Mouse (Mus musculus): ENCODE results near the gene Fgf4. TPM values are rescaled to one million over a fixed set of nuclear protein-coding genes. Genes with fewer than 3 reads are reported as not detected.

The Fgf4 gene
- polyA plus RNA-seq, 1 experiment from 2014 or later = not detected

DNA sequence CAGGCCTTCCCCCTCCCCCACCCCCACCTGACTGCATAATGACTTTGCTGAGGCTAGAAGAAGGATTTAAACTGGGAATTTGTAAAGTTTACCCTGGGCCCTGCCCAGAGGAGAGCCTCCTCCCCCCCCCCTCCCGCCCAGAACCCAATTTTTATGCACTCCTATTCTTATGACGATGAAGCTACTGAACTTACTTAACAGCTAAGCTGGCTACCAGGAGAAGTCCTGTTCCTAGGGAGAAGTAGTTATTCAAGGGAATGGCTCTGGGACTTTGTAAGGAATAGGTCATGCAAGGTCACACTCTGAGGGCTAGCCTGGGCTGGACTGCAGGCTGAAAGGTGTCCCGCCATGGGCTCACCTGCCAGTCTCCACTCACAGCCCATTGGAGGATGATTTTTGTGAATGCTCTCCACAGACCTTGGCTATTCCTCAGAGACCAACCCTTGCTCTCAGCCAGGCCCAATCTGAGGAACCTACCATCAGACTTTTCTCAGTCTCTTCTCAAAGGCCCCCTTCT, 10.7 kb downstream of the Fgf4 start:
- no peaks in the 10 kb centered on the region for H3K4me1 ChIP-seq (ENCODE audit: insufficient read depth)
- H3K4me2 ChIP-seq = no peak overlapping the region
- no peak for DNase-seq
- no peak for ATAC-seq (ENCODE audit: insufficient read depth)
- no peak overlapping the region for H3K4me3 ChIP-seq (ENCODE audit: low read depth, low read length)
- no peak overlapping the region for H3K27ac ChIP-seq (ENCODE audit: low read depth)
- H3K9me3 ChIP-seq (ENCODE audit: low read depth, low read length) = no peaks in the 10 kb centered on the region
- no peak overlapping the region for H3K9ac ChIP-seq
- peaks cover 45% of the 10 kb centered on the region for H3K27me3 ChIP-seq (ENCODE audit: insufficient read depth, low read length)
- H3K36me3 ChIP-seq (ENCODE audit: insufficient read depth) = no peaks in the 10 kb centered on the region
- 76% methylated on average over 3 of the region's 3 CpGs for WGBS
- no peak for TF ChIP-seq CTCF (IDR thresholded peaks at IDR 0.05; ENCODE audit: low read depth)

- Histone ChIP-seq H3K27me3 (ENCODE audit: insufficient read depth, low read length) (peaks cover 52% of the 10 kb centered on the region), H3K4me2 (no peak overlapping the region), H3K27ac (ENCODE audit: low read depth) (no peak overlapping the region), H3K9me3 (ENCODE audit: low read depth, low read length) (no peaks in the 10 kb centered on the region), H3K4me1 (ENCODE audit: insufficient read depth) (no peaks in the 10 kb centered on the region), H3K4me3 (ENCODE audit: low read depth, low read length) (no peak overlapping the region), H3K36me3 (ENCODE audit: insufficient read depth) (no peaks in the 10 kb centered on the region), H3K9ac (no peak overlapping the region)
- ATAC-seq (ENCODE audit: insufficient read depth) (no peak), DNase-seq (no peak)
- 84% methylated on average over 1 of the region's 1 CpGs for WGBS
- no peak for TF ChIP-seq CTCF (IDR thresholded peaks at IDR 0.05; ENCODE audit: low read depth)
Measured at GRCm38 (mm10) chr7:144858702-144859101, 11.5 kb downstream of the Fgf4 start.

DNA sequence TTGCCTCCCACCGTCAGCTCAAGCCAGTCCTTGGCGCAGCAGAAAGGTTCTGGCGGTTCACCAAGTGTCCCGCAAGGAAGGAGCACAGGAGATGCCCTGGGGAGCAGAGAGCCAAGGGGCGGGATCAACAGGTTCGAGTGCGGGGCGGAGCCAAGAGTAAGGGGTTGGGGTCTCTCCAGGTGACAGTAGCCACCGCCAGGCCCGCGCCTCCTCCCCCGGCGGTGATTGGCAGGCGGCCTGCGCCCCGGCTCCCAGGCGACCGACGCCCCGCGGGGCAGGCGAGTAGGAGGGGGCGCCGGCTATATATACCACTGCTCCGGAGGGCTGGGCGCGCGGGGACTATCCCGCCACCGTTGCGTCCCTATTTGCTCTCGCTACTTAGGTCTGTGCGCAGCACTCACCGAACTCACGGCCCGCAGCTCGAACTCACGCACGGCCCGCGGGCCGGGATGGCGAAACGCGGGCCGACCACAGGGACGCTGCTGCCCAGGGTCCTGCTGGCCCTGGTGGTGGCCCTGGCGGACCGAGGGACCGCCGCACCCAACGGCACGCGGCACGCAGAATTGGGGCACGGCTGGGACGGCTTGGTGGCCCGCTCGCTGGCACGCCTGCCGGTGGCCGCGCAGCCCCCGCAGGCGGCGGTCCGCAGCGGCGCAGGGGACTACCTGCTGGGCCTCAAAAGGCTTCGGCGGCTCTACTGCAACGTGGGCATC, 14.0 kb downstream of the Fgf4 start:
- Histone ChIP-seq H3K4me3 (ENCODE audit: low read depth, low read length) (peak overlapping the region; percentile 28), H3K27me3 (ENCODE audit: insufficient read depth, low read length) (peaks cover 73% of the 10 kb centered on the region), H3K4me1 (ENCODE audit: insufficient read depth) (no peaks in the 10 kb centered on the region), H3K4me2 (peak overlapping the region; percentile 50), H3K9ac (no peak overlapping the region), H3K9me3 (ENCODE audit: low read depth, low read length) (no peaks in the 10 kb centered on the region), H3K27ac (ENCODE audit: low read depth) (no peak overlapping the region), H3K36me3 (ENCODE audit: insufficient read depth) (no peaks in the 10 kb centered on the region)
- TF ChIP-seq CTCF (IDR thresholded peaks at IDR 0.05; ENCODE audit: low read depth) = no peak
- DNase-seq (peak; percentile 7), ATAC-seq (ENCODE audit: insufficient read depth) (no peak)
- under 1% methylated on average over 72 of the region's 72 CpGs for WGBS

GRCm38 (mm10) chr7:144861769-144862070, 14.6 kb downstream of the Fgf4 start:
- no peaks in the 10 kb centered on the region for H3K4me1 ChIP-seq (ENCODE audit: insufficient read depth)
- no peaks in the 10 kb centered on the region for H3K9me3 ChIP-seq (ENCODE audit: low read depth, low read length)
- ATAC-seq (ENCODE audit: insufficient read depth) = peak; percentile 28; the same call in 1 of the 2 replicates
- no peak overlapping the region for H3K27ac ChIP-seq (ENCODE audit: low read depth)
- H3K27me3 ChIP-seq (ENCODE audit: insufficient read depth, low read length) = peaks cover 73% of the 10 kb centered on the region
- under 1% methylated on average over 28 of the region's 28 CpGs for WGBS
- no peaks in the 10 kb centered on the region for H3K36me3 ChIP-seq (ENCODE audit: insufficient read depth)
- no peak for DNase-seq
- TF ChIP-seq CTCF (IDR thresholded peaks at IDR 0.05; ENCODE audit: low read depth) = no peak
- peak overlapping the region; percentile 50 for H3K4me2 ChIP-seq
- H3K4me3 ChIP-seq (ENCODE audit: low read depth, low read length) = peak overlapping the region; percentile 28
- no peak overlapping the region for H3K9ac ChIP-seq

DNA sequence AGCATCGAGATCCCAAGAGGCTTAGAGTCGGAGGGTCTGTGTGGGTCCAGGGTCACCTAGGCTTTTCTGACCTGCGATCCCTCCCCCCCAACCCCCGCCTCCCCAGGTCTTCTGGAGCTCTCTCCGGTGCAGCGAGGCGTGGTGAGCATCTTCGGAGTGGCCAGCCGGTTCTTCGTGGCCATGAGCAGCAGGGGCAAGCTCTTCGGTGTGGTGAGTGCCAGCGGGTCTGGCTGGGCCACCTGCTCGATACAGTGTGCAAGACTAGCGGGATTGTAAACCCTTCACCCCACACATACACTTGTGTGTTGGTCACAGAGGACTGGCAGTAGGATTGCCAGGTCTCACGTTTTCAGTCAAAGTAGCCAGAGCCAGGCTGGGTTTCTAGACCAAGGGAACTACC, 15.0 kb downstream of the Fgf4 start:
- Histone ChIP-seq H3K4me2 (no peak overlapping the region; the same call in 1 of the 2 replicates), H3K9ac (no peak overlapping the region), H3K36me3 (ENCODE audit: insufficient read depth) (no peaks in the 10 kb centered on the region), H3K27me3 (ENCODE audit: insufficient read depth, low read length) (peaks cover 73% of the 10 kb centered on the region), H3K4me1 (ENCODE audit: insufficient read depth) (no peaks in the 10 kb centered on the region), H3K9me3 (ENCODE audit: low read depth, low read length) (no peaks in the 10 kb centered on the region), H3K27ac (ENCODE audit: low read depth) (no peak overlapping the region), H3K4me3 (ENCODE audit: low read depth, low read length) (peak overlapping the region; percentile 28)
- TF ChIP-seq CTCF (IDR thresholded peaks at IDR 0.05; ENCODE audit: low read depth) = no peak
- ATAC-seq (ENCODE audit: insufficient read depth) (no peak), DNase-seq (no peak)
- 2% methylated on average over 15 of the region's 15 CpGs for WGBS

GRCm38 (mm10) chr7:144862712-144863111, 15.5 kb downstream of the Fgf4 start:
- no peak for TF ChIP-seq CTCF (IDR thresholded peaks at IDR 0.05; ENCODE audit: low read depth)

GRCm38 (mm10) chr7:144863196-144863595, 16.0 kb downstream of the Fgf4 start:
- no peaks in the 10 kb centered on the region for H3K4me1 ChIP-seq (ENCODE audit: insufficient read depth)
- ATAC-seq (ENCODE audit: insufficient read depth) = no peak
- H3K36me3 ChIP-seq (ENCODE audit: insufficient read depth) = no peaks in the 10 kb centered on the region
- no peak overlapping the region for H3K9ac ChIP-seq
- H3K27me3 ChIP-seq (ENCODE audit: insufficient read depth, low read length) = peaks cover 70% of the 10 kb centered on the region
- no peaks in the 10 kb centered on the region for H3K9me3 ChIP-seq (ENCODE audit: low read depth, low read length)
- WGBS = under 1% methylated on average over 11 of the region's 11 CpGs
- DNase-seq = peak; percentile 17
- no peak overlapping the region for H3K4me2 ChIP-seq
- no peak overlapping the region for H3K27ac ChIP-seq (ENCODE audit: low read depth)
- no peak overlapping the region for H3K4me3 ChIP-seq (ENCODE audit: low read depth, low read length)
- TF ChIP-seq CTCF (IDR thresholded peaks at IDR 0.05; ENCODE audit: low read depth) = no peak

More at GRCm38 (mm10) chr7:144862712-144863111, 15.5 kb downstream of the Fgf4 start:
- DNase-seq (no peak), ATAC-seq (ENCODE audit: insufficient read depth) (no peak)
- H3K4me3 ChIP-seq (ENCODE audit: low read depth, low read length) = no peak overlapping the region
- H3K4me2 ChIP-seq = no peak overlapping the region
- no peaks in the 10 kb centered on the region for H3K4me1 ChIP-seq (ENCODE audit: insufficient read depth)
- no peaks in the 10 kb centered on the region for H3K9me3 ChIP-seq (ENCODE audit: low read depth, low read length)
- H3K9ac ChIP-seq = no peak overlapping the region
- no peaks in the 10 kb centered on the region for H3K36me3 ChIP-seq (ENCODE audit: insufficient read depth)
- H3K27ac ChIP-seq (ENCODE audit: low read depth) = no peak overlapping the region
- H3K27me3 ChIP-seq (ENCODE audit: insufficient read depth, low read length) = peaks cover 73% of the 10 kb centered on the region
- 4% methylated on average over 18 of the region's 18 CpGs for WGBS
